Mouse (Mus musculus): ENCODE data around the gene Unc50.
A peak's percentile ranks its signal among the peaks of the same experiment; 100 is the strongest.

The Unc50 gene

GRCm38 (mm10) chr1:37448361-37449095, 18.6 kb downstream of the Unc50 start:
- DNase-seq (ENCODE audit: low spot score), result peak; percentile 43

DNA sequence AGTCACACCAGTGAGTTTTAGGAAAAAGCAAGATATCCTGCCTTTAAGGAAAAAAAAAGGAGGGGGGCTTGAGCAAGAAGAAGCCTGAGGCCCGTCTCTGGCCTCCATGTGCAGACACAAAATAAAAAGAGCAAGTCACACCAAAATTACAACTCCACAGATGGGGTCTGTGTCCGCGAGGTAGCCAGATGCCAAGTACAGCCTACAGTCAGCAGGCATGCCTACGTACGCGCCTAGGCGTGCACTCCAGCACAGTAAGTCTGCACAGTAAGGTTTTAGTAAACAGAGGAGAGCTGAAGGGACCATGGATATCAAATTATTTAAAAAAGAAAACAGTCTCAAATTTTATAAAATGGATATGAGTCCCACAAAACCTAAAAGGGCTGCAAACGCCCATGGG, 21.3 kb downstream of the Unc50 start:
- no peak for DNase-seq (ENCODE audit: low spot score)

DNA sequence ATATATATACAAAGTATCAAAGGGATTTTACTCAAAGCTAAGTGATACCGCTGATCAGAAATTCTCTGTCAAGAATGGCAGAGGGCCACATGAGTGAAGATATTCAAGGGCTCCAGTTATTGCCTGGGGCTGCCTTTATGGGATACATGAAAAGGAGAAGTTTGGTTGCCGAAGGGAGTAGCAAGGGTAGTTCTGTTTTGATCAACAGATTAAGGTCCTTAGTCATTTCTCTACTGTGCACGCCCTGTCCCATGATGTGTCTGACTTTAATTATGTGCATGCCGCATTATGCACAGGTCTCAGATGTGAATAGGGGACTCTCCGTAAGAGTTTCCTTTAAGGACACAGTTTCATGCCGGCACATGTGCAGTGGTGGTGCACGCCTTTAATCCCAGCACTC, 27.6 kb downstream of the Unc50 start:
- no peak for DNase-seq (ENCODE audit: low spot score)

GRCm38 (mm10) chr1:37464878-37465452, 35.0 kb downstream of the Unc50 start:
- no peak for DNase-seq (ENCODE audit: low spot score)

GRCm38 (mm10) chr1:37466322-37466995, 36.5 kb downstream of the Unc50 start:
- DNase-seq (ENCODE audit: low spot score), result no peak

DNA sequence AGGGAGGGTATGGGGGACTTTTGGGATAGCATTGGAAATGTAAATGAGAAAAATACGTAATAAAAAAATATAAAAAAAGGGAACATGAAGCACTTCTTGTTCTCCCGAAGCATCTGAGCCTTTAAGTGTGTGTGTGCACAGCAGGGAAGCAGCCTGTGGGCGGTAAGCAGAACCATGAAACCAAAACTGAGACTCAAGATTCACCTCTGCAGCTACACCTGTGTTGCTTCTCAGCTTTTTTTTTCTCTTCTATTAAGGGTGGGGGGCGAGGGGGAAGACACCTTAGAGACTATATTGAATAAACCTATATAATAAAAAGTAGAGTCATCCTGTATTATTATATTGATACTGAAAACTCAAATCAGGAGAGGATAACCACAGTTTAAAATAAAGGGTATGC, 37.9 kb downstream of the Unc50 start:
- no peak for DNase-seq (ENCODE audit: low spot score)

DNA sequence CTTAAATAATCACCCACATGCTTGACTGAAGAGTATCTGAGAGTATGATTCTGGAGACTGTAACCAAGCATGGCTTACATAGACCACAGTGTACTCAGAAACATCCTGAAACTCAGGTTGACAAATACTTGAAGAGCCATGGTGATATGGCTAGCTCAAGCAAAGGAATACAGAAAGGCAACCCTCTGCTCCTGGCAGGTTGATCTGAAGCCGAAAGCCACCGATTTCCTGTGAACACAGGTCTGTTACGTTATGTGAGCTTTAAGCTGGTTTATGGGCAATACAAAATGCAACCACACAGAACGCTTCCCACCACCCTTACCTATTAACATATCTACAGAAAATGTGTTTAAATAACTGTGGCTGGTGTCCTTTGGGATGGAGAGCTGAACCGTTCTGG, 39.1 kb downstream of the Unc50 start:
- no peak for DNase-seq (ENCODE audit: low spot score)

GRCm38 (mm10) chr1:37471179-37472148, 41.5 kb downstream of the Unc50 start:
- DNase-seq (ENCODE audit: low spot score), result no peak

GRCm38 (mm10) chr1:37473251-37473650, 43.3 kb downstream of the Unc50 start:
- no peak for DNase-seq (ENCODE audit: low spot score)

GRCm38 (mm10) chr1:37474046-37474445, 44.1 kb downstream of the Unc50 start:
- no peak for DNase-seq (ENCODE audit: low spot score)

DNA sequence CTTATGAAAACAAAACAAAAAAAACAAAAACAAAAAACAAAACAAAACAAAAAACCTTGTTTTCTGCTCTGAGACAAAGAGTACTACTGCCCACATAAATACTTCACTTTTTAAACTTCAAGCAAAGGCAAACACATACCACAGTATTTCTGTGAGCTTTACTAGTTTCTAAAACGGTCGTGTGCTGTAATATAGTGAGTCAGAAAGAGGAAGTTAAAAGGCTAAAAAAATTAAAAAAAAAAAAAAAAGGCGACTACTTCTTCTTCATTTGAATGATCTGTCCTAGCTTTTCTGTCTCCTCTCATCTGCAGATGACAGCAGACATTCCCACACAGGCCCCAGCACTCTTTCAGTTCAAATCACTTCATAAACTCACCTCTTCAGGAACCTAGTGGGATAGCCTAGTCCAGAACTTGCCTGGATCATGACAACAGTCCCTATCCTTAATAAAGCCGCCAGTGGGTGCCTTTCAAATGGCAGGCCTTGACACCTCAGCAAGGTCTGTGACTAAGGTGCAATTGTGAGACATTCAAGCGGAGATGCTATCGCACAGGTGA, 44.8 kb downstream of the Unc50 start:
- DNase-seq (ENCODE audit: low spot score), result no peak

GRCm38 (mm10) chr1:37475312-37475711, 45.4 kb downstream of the Unc50 start:
- DNase-seq (ENCODE audit: low spot score), result no peak

DNA sequence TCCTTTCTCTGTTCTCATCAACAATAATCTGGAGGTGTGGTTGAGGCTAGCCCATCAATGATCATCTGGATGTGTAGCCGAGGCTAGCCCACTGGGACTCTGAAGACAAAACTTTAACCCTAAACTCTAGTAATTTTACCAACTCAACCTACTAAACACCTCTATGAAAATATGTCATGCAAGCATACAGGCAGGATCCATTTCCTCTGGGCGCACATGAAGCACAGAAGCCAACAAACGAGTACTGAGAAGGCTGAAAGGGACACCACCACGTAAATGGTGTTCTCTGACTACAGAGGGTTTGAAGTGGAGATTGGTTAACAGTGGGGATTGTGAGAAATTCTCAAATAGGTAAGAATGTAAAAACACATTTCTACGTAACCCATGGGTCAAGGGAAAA, 47.3 kb downstream of the Unc50 start:
- no peak for DNase-seq (ENCODE audit: low spot score)

DNA sequence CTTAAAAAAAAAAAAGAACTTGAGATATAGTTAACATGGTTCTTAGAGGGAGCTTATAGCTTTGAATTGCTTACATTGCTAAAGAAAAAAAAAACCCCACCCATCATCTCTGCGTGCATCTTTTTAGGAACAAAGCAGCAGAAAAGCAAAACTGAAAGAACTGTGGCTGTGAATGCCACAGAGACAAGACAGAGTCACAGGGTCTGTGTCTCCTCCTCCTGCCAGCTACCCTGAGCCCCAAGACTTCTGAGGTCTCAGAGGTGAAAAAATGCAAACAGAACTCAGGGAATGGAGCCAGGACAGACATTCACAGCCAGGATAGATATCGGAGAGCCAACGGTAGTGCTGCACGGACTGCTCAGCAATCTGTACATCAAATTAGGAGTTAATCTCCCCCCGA, 48.0 kb downstream of the Unc50 start:
- DNase-seq (ENCODE audit: low spot score), result no peak

- no peak for DNase-seq (ENCODE audit: low spot score)
These were observed 48.5 kb downstream of the Unc50 start for GRCm38 (mm10) chr1:37478416-37478815.

- DNase-seq (ENCODE audit: low spot score), result no peak
These were observed 49.1 kb downstream of the Unc50 start for GRCm38 (mm10) chr1:37479074-37479473.

DNA sequence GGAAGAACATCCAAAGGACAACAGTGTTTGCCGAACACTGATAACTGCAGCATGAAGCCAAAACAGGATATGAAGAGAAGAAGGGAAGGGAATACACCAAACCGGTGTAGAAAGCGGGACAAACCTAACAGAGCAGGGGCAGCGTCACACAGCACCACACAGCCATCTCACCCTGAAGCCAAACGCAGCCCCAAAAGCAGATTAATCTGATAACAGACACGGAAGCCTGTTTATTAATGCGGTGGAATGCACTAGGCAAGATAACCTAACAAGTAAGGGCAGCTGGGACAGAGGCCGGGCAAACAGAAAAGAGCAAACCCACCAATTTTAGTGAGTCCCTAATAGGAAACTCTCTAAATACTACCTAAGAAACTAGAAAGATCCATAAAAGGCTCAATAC, 49.8 kb downstream of the Unc50 start:
- no peak for DNase-seq (ENCODE audit: low spot score)

- DNase-seq (ENCODE audit: low spot score), result no peak
These were observed 50.8 kb downstream of the Unc50 start for GRCm38 (mm10) chr1:37480731-37481130.

GRCm38 (mm10) chr1:37481331-37481730, 51.4 kb downstream of the Unc50 start:
- no peak for DNase-seq (ENCODE audit: low spot score)

DNA sequence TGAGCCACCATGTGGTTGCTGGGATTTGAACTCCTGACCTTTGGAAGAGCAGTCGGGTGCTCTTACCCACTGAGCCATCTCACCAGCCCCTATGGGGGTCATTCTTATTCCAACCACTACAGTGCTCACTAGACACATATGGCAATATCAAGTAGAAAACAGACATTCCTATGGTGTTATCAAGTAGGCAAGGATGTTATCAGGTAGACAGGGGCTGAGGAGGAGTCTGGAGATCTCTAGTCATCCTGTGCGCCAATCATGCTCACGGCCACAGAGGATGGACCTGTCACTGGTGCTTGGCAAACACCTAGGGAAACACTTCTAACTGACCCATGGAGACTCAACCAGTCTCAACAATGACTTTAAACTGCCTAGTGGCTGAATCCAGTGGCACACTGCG, 54.7 kb downstream of the Unc50 start:
- no peak for DNase-seq (ENCODE audit: low spot score)

DNA sequence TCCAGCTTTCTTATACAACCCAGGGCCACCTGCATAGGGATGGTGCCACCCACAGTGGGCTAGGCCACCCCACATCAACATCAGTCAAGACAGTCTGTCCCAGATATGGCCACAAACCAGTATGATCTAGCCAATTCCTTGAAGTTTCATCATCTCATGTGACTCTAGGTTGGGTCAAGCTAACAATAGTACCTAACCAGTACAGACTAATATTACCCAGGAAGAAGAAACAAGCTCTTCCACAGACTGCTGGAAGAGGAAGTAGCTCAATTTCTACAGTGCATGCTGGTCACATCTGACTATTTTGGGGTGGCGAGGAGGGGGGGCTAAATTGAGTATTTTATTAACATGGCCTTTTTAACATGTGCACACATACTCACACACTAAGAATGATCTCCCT, 56.5 kb downstream of the Unc50 start:
- DNase-seq (ENCODE audit: low spot score), result no peak

DNA sequence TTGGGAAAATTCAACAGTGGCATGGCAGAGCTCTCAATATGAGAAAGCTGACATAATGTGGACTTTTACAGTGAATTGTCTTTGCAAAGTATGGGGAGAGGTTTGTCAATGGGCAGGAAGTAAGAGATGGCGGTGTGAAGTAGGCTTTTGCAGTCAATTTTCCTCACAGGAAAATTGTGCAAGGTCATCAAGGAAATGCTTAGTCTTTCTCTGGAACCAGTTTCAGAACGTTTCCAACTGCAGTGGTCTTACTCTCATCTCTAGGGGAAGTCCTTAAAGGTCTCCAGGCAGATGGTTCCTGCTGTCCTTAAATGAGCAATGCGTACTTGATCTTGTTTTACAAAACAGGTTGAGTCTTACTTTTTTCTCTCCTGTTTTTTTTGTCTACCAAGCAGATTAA, 57.1 kb downstream of the Unc50 start:
- no peak for DNase-seq (ENCODE audit: low spot score)
